Mouse (Mus musculus): ENCODE results near the gene Chtf18.

DNA sequence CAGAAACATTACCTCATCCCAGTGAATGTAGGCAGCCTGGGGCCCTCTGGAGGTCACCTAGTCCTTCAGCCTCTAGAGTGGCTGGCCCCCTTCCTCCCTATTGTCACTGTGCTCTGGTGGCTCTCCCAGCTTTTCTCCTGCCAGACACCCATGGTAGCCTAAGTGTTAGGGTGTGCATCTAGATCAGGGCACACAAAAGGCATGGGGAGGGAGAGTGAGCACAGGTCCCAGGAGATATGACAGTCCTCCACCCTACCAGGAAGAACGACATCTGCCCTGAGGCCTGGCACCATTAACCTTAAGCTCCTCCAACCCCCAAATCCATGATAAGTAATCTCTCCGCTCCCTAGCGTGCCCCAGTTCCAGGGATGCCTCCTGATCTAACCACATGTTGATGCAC lies 11.6 kb downstream of the Chtf18 start:
- TF ChIP-seq GATA1 (IDR thresholded peaks at IDR 0.05; ENCODE audit: low read length) (no peak), TAL1 (IDR thresholded peaks at IDR 0.05; ENCODE audit: low read length) (no peak)
